Mouse (Mus musculus) limb, embryonic 11.5 days (tissue): Measurements from ENCODE around the gene Tbc1d16. TPM values are rescaled to one million over a fixed set of nuclear protein-coding genes. Genes with fewer than 3 reads are reported as not detected.
"Not testable (repeated sequence)": the region's sequence is repeated elsewhere in the genome, so short reads cannot be mapped to it uniquely, and the experiment has no call there.

Experiments
- ATAC-seq: fragments of 200-750 bp; cut with Nextera tagmentation; 2 replicates; pipeline ENCODE4 v1.8.0; 2017; ENCODE audit warnings: low read depth; ENCODE audit not compliant: insufficient number of reproducible peaks, low FRiP score, low TSS enrichment
- DNase-seq: peaks from one replicate; pipeline ENCODE4 v3.0.0-alpha.2; 2015; ENCODE audit warnings: low spot score
- H3K27ac ChIP-seq: fragments of 300-500 bp; sonication (generic); replicated peaks from 2 replicates; pipeline ENCODE4 v1.5.1; 2014; ENCODE audit warnings: low read depth, mild to moderate bottlenecking, low read length
- H3K27me3 ChIP-seq: fragments of 300-500 bp; sonication (generic); 2 replicates; pipeline ENCODE4 v1.6.1; 2014; ENCODE audit warnings: mild to moderate bottlenecking, low read length, mixed read lengths; ENCODE audit not compliant: control insufficient read depth, insufficient read depth
- H3K36me3 ChIP-seq: fragments of 300-500 bp; sonication (generic); 2 replicates; pipeline ENCODE4 v1.6.1; 2014; ENCODE audit warnings: mild to moderate bottlenecking, low read length, moderate library complexity, mixed read lengths; ENCODE audit not compliant: control insufficient read depth, insufficient read depth
- H3K4me1 ChIP-seq: fragments of 300-500 bp; sonication (generic); 2 replicates; pipeline ENCODE4 v1.6.1; 2014; ENCODE audit warnings: low read length, mixed read lengths; ENCODE audit not compliant: control insufficient read depth, insufficient read depth
- H3K4me2 ChIP-seq: fragments of 300-500 bp; sonication (generic); 2 replicates; pipeline ENCODE4 v1.6.1; 2014; ENCODE audit warnings: low read depth, mild to moderate bottlenecking, moderate library complexity; ENCODE audit not compliant: severe bottlenecking
- H3K4me3 ChIP-seq: fragments of 300-500 bp; sonication (generic); 2 replicates; pipeline ENCODE4 v1.5.1; 2014; ENCODE audit warnings: low read depth, low read length
- H3K9ac ChIP-seq: fragments of 300-500 bp; sonication (generic); 2 replicates; pipeline ENCODE4 v1.6.1; 2014; ENCODE audit warnings: mild to moderate bottlenecking, low read length
- H3K9me3 ChIP-seq: fragments of 300-500 bp; sonication (generic); 2 replicates; pipeline ENCODE4 v1.6.1; 2016; ENCODE audit warnings: low read length; ENCODE audit not compliant: control insufficient read depth
- WGBS: fragments of 180-500 bp; shearing (Covaris S2); extraction: QIAGEN DNeasy Blood & Tissue Kit; methylation state at CpG from one replicate; pipeline ENCODE4 v1.1.7; 2014; 5-methylcytosine and 5-hydroxymethylcytosine counted together
- polyA plus RNA-seq: library from polyadenylated mRNA; unstranded; fragments of >200 nt; fragmentation: Nextera tagmentation; extraction: Ambion mirVana; gene quantifications from 2 replicates; pipeline ENCODE4 v1.2.1, GENCODE M21; 2014

The Tbc1d16 gene
- polyA plus RNA-seq, 1 experiment from 2014 or later: 10.8 TPM

DNA sequence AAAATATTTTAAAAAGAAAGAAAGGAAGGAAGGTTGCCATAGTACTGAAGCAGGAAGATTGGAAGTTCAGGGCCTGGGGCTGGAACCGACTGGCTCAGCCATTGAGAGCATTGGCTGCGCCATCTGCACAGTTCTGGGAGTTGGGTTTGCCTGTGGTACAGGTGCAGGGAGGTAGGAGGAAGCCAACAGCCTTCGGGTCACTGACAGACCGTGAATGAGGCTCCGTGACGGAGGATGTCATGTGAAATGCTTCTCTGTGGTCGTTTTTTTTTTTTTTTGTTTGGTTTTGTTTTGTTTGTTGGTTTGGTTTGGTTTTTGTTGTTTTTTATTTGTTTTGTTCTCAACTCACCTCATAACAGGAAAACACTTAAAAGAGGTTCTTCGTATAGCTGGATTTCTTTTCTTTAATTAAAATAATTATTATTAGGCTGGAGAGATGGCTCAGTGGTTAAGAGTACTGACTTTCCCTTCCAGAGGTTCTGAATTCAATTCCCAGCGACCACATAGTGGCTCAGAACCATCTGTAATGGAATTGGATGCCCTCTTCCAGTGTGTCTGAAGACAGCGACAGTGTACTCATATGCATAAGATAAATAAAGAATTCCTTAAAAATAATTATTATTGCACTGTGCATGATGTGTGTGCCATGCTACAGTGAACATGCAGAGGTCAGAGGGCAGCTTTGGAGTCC is 119.6 kb downstream of the Tbc1d16 start:
- Histone ChIP-seq H3K4me3 (no peak overlapping the region), H3K9me3 (no peaks in the 10 kb centered on the region), H3K4me1 (peaks cover 4% of the 10 kb centered on the region), H3K9ac (no peak overlapping the region), H3K27ac (no peak overlapping the region), H3K27me3 (no peaks in the 10 kb centered on the region), H3K36me3 (no peaks in the 10 kb centered on the region), H3K4me2 (no peak overlapping the region)
- ATAC-seq: no peak
- whole genome bisulfite sequencing: 77% methylated on average over 10 of the region's 10 CpGs
- DNase-seq: no peak

GRCm38 (mm10) chr11:119106289-119106688 is 122.0 kb downstream of the Tbc1d16 start:
- WGBS: 63% methylated on average over 6 of the region's 6 CpGs
- no peak overlapping the region for H3K27ac ChIP-seq
- H3K4me2 ChIP-seq: no peak overlapping the region
- no peaks in the 10 kb centered on the region for H3K9me3 ChIP-seq
- no peak; the same call in 1 of the 2 replicates for ATAC-seq
- no peaks in the 10 kb centered on the region for H3K27me3 ChIP-seq
- H3K36me3 ChIP-seq: no peaks in the 10 kb centered on the region
- DNase-seq: no peak
- no peak overlapping the region for H3K9ac ChIP-seq
- peaks cover 4% of the 10 kb centered on the region for H3K4me1 ChIP-seq
- no peak overlapping the region for H3K4me3 ChIP-seq

- H3K27me3 ChIP-seq: no peaks in the 10 kb centered on the region
- no peaks in the 10 kb centered on the region for H3K9me3 ChIP-seq
- 38% methylated on average over 8 of the region's 8 CpGs for WGBS
- no peak overlapping the region for H3K4me2 ChIP-seq
- H3K4me1 ChIP-seq: peaks cover 4% of the 10 kb centered on the region
- H3K27ac ChIP-seq: no peak overlapping the region
- H3K4me3 ChIP-seq: no peak overlapping the region
- DNase-seq (no peak), ATAC-seq (no peak)
- H3K9ac ChIP-seq: no peak overlapping the region
- no peaks in the 10 kb centered on the region for H3K36me3 ChIP-seq
Measured at GRCm38 (mm10) chr11:119105748-119106147, 122.6 kb downstream of the Tbc1d16 start.

GRCm38 (mm10) chr11:119105071-119105609 is 123.2 kb downstream of the Tbc1d16 start:
- no peak for ATAC-seq
- Histone ChIP-seq H3K27me3 (no peaks in the 10 kb centered on the region), H3K4me3 (no peak overlapping the region), H3K36me3 (no peaks in the 10 kb centered on the region), H3K4me2 (no peak overlapping the region), H3K9ac (no peak overlapping the region), H3K27ac (no peak overlapping the region), H3K9me3 (no peaks in the 10 kb centered on the region), H3K4me1 (peaks cover 4% of the 10 kb centered on the region)
- WGBS: 74% methylated on average over 7 of the region's 7 CpGs
- DNase-seq: no peak

GRCm38 (mm10) chr11:119103991-119104390 is 124.3 kb downstream of the Tbc1d16 start:
- Histone ChIP-seq H3K4me2 (no peak overlapping the region), H3K9ac (no peak overlapping the region), H3K36me3 (no peaks in the 10 kb centered on the region), H3K9me3 (no peaks in the 10 kb centered on the region), H3K4me3 (no peak overlapping the region), H3K27me3 (no peaks in the 10 kb centered on the region), H3K27ac (no peak overlapping the region), H3K4me1 (peaks cover 4% of the 10 kb centered on the region)
- ATAC-seq (no peak), DNase-seq (no peak)
- WGBS: 85% methylated on average over 3 of the region's 3 CpGs

- not testable (repeated sequence) for H3K9ac ChIP-seq, ATAC-seq, H3K4me3 ChIP-seq, H3K4me2 ChIP-seq, H3K9me3 ChIP-seq, H3K27me3 ChIP-seq, H3K4me1 ChIP-seq, H3K36me3 ChIP-seq, DNase-seq, H3K27ac ChIP-seq
- 77% methylated on average over 4 of the region's 4 CpGs for WGBS
Measured at GRCm38 (mm10) chr11:119100355-119100754, 127.9 kb downstream of the Tbc1d16 start.

- Histone ChIP-seq H3K36me3 (no peaks in the 10 kb centered on the region), H3K27me3 (no peaks in the 10 kb centered on the region), H3K9me3 (no peaks in the 10 kb centered on the region), H3K4me3 (no peak overlapping the region), H3K9ac (no peak overlapping the region), H3K4me2 (no peak overlapping the region), H3K27ac (no peak overlapping the region), H3K4me1 (no peaks in the 10 kb centered on the region)
- WGBS: 76% methylated on average over 4 of the region's 4 CpGs
- ATAC-seq (no peak), DNase-seq (no peak)
Measured at GRCm38 (mm10) chr11:119098202-119098601, 130.1 kb downstream of the Tbc1d16 start.

DNA sequence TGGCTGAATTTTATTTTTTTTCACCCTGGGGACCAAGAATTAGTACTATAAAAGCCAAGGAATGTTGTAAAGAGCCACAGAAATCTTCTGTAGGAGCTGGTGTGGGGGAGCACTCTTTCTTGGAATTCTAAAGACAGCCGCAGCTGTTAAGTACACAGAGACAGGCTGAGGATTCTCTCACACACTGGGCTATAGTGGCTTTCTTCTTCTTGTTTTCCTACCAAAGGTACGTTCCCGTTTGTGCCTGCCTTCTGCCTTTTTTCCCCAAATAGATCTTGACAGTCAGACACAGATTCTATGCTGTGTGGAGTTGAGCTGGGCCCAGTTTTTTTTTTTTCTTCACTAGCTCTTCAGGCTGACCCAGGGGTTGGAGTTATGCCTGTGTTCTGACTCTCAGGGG is 132.9 kb downstream of the Tbc1d16 start:
- no peak for DNase-seq
- no peaks in the 10 kb centered on the region for H3K9me3 ChIP-seq
- 52% methylated on average over 3 of the region's 3 CpGs for WGBS
- no peaks in the 10 kb centered on the region for H3K36me3 ChIP-seq
- no peak overlapping the region for H3K27ac ChIP-seq
- no peak overlapping the region for H3K4me3 ChIP-seq
- no peak for ATAC-seq
- H3K4me2 ChIP-seq: no peak overlapping the region
- H3K4me1 ChIP-seq: peaks cover 5% of the 10 kb centered on the region
- peaks cover 4% of the 10 kb centered on the region for H3K27me3 ChIP-seq
- no peak overlapping the region for H3K9ac ChIP-seq

- Histone ChIP-seq H3K9me3 (no peaks in the 10 kb centered on the region), H3K4me1 (peaks cover 18% of the 10 kb centered on the region), H3K4me2 (no peak overlapping the region), H3K9ac (no peak overlapping the region), H3K27me3 (peaks cover 22% of the 10 kb centered on the region), H3K27ac (no peak overlapping the region), H3K4me3 (no peak overlapping the region), H3K36me3 (no peaks in the 10 kb centered on the region)
- no peak for DNase-seq
- no peak for ATAC-seq
- 67% methylated on average over 1 of the region's 1 CpGs for WGBS
Measured at GRCm38 (mm10) chr11:119093322-119093721, 135.0 kb downstream of the Tbc1d16 start.
